ENCODE assay signal across 25 mouse cellular contexts in the genomic region with DNA sequence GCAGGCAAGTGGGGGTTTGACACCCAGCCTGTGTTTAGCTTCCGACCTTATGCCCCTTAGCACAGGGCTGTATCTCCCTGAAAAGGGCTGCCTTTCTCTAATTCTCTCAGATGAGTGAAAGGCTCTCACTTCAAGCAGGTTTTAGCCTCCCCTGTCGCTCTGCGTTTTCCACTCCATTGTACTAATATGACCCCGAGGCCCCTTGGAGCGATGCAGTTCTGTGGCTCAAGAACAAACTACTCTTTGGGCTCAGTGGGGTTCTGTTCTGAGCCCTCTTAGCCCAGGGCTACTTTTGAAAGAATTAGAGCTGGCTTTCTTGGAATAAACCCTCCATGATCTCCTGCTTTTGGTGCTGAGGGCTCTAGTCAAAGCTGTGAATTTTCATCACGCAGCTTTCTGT.
"Had no signal": no experiment of that assay in that cellular context is flagged by ENCODE, and none has a peak within 500 bp of the region (broad histone marks: within the 10 kb centered on the region; RNA-seq: fewer than 3 reads in every experiment).

No protein-coding gene starts in this region.

- H3K4me3 ChIP-seq: heart, adult 2 months; heart, embryonic 13.5 days; heart, embryonic 15.5 days; hindbrain, embryonic 13.5 days; hindbrain, embryonic 15.5 days; kidney, embryonic 15.5 days; limb, embryonic 13.5 days; limb, embryonic 15.5 days; liver, embryonic 12.5 days had no signal

- H3K27ac ChIP-seq: heart, adult 2 months; heart, embryonic 13.5 days; heart, embryonic 15.5 days; hindbrain, embryonic 13.5 days; hindbrain, embryonic 15.5 days; hindbrain, postnatal 0 days; kidney, embryonic 15.5 days; kidney, postnatal 0 days; limb, embryonic 13.5 days; limb, embryonic 15.5 days; liver, embryonic 12.5 days; liver, embryonic 14.5 days had no signal

- DNase-seq: gastrocnemius, postnatal 14 days; gastrocnemius, postnatal 36 days; heart, adult 11 months; heart, adult 2 months; heart, postnatal 14 days; heart, postnatal 36 days; kidney, adult 11 months; kidney, adult 2 months; kidney, adult 9 months; kidney, postnatal 14 days; kidney, postnatal 36 days; layer of hippocampus, adult 9-11 months; layer of hippocampus, postnatal 36 days; left cerebral cortex, postnatal 4 days had no signal
